Mouse (Mus musculus) lung, postnatal 0 days (tissue): ENCODE measurements at regions not wholly inside any gene's neighbourhood (a gene's known extent, or its start where the extent isn't known, plus 50 kb on each side); places are given as distances from the start of the nearest gene placed in this dataset.

Source experiments
- ATAC-seq: fragments of 200-750 bp; cut with Nextera tagmentation; 2 replicates; pipeline ENCODE4 v1.8.0; 2017; ENCODE audit warnings: moderate library complexity
- DNase-seq: peaks from one replicate; pipeline ENCODE4 v3.0.0-alpha.2; 2016; ENCODE audit warnings: low spot score
- H3K27ac ChIP-seq: fragments of 300-500 bp; sonication (generic); 2 replicates; pipeline ENCODE4 v1.5.1; 2014; ENCODE audit warnings: antibody characterized with exemption, mild to moderate bottlenecking, low read length, mixed read lengths
- H3K27me3 ChIP-seq: fragments of 300-500 bp; sonication (generic); replicated peaks from 2 replicates; pipeline ENCODE4 v1.6.1; 2014; ENCODE audit warnings: low read length, mixed read lengths; ENCODE audit not compliant: insufficient read depth
- H3K36me3 ChIP-seq: fragments of 300-500 bp; sonication (generic); 2 replicates; pipeline ENCODE4 v1.6.1; 2014; ENCODE audit warnings: low read length, mixed read lengths; ENCODE audit not compliant: insufficient read depth
- H3K4me1 ChIP-seq: fragments of 300-500 bp; sonication (generic); 2 replicates; pipeline ENCODE4 v1.6.1; 2014; ENCODE audit warnings: antibody characterized with exemption, low read depth, low read length, mixed read lengths; ENCODE audit not compliant: insufficient read depth
- H3K4me2 ChIP-seq: fragments of 300-500 bp; sonication (generic); replicated peaks from 2 replicates; pipeline ENCODE4 v1.6.1; 2014; ENCODE audit warnings: low read depth, mild to moderate bottlenecking, low read length, moderate library complexity, mixed read lengths
- H3K4me3 ChIP-seq: fragments of 300-500 bp; sonication (generic); 2 replicates; pipeline ENCODE4 v1.5.1; 2014; ENCODE audit warnings: low read depth, low read length
- H3K9ac ChIP-seq: fragments of 300-500 bp; sonication (generic); replicated peaks from 2 replicates; pipeline ENCODE4 v1.6.1; 2014; ENCODE audit warnings: low read depth, mild to moderate bottlenecking
- H3K9me3 ChIP-seq: fragments of 300-500 bp; sonication (generic); 2 replicates; pipeline ENCODE4 v1.6.1; 2016; ENCODE audit warnings: low read length, mixed read lengths
- CTCF ChIP-seq: IDR thresholded peaks from 2 replicates; pipeline ENCODE4 v1.5.1; 2016; ENCODE audit warnings: antibody characterized with exemption, mild to moderate bottlenecking
- EP300 ChIP-seq: IDR thresholded peaks from 2 replicates; pipeline ENCODE4 v1.6.1; 2016; ENCODE audit warnings: antibody characterized with exemption, mild to moderate bottlenecking, control low read depth
- WGBS: fragments of 180-500 bp; shearing (Covaris S2); extraction: QIAGEN DNeasy Blood & Tissue Kit; methylation state at CpG from one replicate; pipeline ENCODE4 v1.1.7; 2014; 5-methylcytosine and 5-hydroxymethylcytosine counted together

DNA sequence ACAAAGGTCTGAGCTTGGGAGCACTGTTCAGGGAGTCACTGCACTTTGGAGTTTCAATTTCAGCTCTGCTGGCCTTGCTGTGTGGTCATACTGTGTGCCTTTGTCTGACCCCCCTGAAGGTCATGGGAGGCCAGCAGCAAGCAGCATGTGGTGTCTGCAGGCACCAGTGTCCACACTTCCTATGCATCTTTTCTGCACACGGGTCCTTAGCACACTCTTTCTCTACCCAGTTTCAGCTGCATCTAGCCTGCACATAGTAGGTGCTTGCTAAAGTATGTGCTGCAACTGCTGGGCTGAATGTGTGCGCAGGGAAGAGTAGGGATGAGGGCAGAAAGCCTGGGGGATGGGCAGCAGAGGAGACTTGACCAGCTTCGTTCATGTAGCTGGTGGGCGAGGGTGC is 56.7 kb upstream of the Tmem189 start:
- Histone ChIP-seq H3K36me3 (no peaks in the 10 kb centered on the region), H3K4me3 (no peak overlapping the region), H3K9ac (no peak overlapping the region), H3K27ac (no peak overlapping the region), H3K9me3 (no peaks in the 10 kb centered on the region), H3K4me1 (no peaks in the 10 kb centered on the region), H3K4me2 (no peak overlapping the region), H3K27me3 (no peaks in the 10 kb centered on the region)
- ATAC-seq (no peak), DNase-seq (no peak)
- WGBS = 98% methylated on average over 4 of the region's 4 CpGs
- TF ChIP-seq CTCF = no peak
- TF ChIP-seq EP300 = no peak

DNA sequence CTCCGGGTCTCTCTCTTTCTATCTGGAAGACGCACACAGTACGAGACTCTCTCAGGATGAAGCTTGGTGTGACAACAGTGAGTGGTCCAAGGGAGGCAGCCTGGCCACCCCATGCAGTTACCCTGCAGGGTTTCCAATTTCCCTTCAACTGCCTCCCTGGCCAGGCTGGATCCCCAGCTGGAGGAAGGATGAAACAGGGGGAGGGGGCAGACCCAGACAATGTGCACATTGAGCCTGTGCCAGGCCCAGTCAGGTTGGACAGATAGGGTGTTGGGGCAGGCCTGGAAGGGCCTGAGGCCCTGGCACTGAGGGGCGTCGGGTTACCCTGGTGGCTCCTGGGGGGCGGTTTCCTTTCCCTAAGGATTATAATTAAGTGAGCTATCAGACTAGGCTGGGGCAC is 55.8 kb upstream of the Tmem189 start:
- no peak for ATAC-seq
- H3K9me3 ChIP-seq = no peaks in the 10 kb centered on the region
- H3K27me3 ChIP-seq = no peaks in the 10 kb centered on the region
- H3K9ac ChIP-seq = no peak overlapping the region
- H3K4me2 ChIP-seq = no peak overlapping the region
- no peaks in the 10 kb centered on the region for H3K36me3 ChIP-seq
- 64% methylated on average over 6 of the region's 6 CpGs for WGBS
- TF ChIP-seq EP300 (no peak), CTCF (no peak)
- no peak for DNase-seq
- H3K4me3 ChIP-seq = no peak overlapping the region
- no peaks in the 10 kb centered on the region for H3K4me1 ChIP-seq
- H3K27ac ChIP-seq = no peak overlapping the region

DNA sequence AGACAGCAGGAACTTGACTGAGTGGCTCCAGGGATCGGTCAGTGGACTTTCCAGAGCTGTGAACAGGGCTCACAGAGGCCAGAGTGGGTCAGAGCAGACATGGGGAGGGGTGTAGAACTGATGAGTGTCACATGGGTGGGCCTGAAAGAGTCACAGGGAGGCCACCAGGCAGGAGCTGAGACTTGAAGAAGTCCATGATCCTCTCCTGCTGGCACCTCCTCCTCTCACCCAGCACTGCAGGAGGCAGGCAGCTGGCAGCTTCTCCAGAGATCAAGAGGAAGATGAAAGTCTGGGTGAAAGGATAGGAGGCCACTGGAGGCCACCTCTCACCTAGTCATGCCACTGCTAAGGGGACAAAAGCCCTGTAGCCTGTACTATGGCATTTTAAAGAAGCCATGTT is 54.5 kb upstream of the Tmem189 start:
- Histone ChIP-seq H3K36me3 (no peaks in the 10 kb centered on the region), H3K9ac (no peak overlapping the region), H3K27me3 (no peaks in the 10 kb centered on the region), H3K4me3 (no peak overlapping the region), H3K4me1 (no peaks in the 10 kb centered on the region), H3K9me3 (no peaks in the 10 kb centered on the region), H3K4me2 (no peak overlapping the region), H3K27ac (no peak overlapping the region)
- peak; percentile 31 for DNase-seq
- TF ChIP-seq EP300 (no peak), CTCF (no peak)
- ATAC-seq = no peak
- WGBS = 18% methylated on average over 1 of the region's 1 CpGs

DNA sequence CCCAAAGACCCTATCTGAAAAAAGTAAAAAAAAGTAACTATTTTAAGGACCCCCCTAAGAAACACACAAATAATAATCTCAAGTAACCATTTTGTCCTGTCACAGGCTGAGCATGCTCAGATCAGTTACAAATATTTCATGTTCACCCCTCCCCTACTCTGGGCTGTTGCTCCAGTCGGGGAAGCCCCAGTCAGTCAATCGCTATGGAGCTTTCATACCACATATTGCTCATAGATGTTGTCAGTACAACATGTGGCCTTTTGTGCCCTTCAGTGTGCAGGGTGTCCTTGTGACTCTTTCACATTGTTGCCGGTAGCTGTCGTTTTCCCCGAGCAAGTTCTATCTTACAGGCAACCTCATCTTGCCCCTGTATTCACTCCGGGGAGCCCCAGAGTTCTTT is 52.9 kb upstream of the Tmem189 start:
- DNase-seq (peak; percentile 66), ATAC-seq (peak; percentile 23; the same call in 1 of the 2 replicates)
- TF ChIP-seq CTCF = no peak
- TF ChIP-seq EP300 = peak; percentile 28; the same call in 1 of the 2 replicates
- no peak overlapping the region for H3K27ac ChIP-seq
- H3K4me1 ChIP-seq = no peaks in the 10 kb centered on the region
- H3K4me3 ChIP-seq = no peak overlapping the region
- WGBS = 65% methylated on average over 6 of the region's 6 CpGs
- H3K9me3 ChIP-seq = no peaks in the 10 kb centered on the region
- no peak overlapping the region for H3K9ac ChIP-seq
- H3K36me3 ChIP-seq = no peaks in the 10 kb centered on the region
- no peaks in the 10 kb centered on the region for H3K27me3 ChIP-seq
- no peak overlapping the region for H3K4me2 ChIP-seq

DNA sequence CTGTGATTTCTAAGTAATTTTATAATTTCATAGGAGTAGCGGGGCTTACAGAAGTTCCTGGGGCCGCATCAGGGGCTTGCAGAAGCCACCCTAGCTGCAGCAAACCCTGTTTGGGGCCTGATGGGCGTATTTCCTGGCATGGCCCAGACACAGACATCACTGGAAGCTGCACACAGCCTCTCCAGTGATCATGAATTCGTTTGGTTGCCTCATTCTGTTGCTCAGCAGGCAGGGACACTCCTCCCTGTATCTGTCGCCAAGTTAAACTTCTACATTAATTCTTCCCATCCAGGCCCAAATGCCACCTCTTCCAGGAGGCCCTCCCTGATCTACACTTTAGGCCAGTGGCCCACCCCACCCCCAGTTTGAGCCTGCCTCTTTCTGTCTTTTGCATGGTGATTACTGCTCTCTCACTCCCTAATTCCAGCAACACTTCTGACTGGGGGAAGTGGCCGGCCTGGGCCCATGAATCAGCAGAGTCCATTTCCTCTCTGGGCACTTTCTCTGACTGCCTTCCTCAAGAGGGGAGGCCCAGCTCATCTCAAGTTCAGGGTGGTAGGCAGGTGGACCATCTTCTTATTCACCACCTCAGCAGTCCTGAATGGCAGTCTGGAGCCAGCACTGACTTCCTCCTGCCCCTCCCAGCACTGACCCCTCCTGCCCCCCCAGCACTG is 51.0 kb upstream of the Tmem189 start:
- ATAC-seq (peak; percentile 20; the same call in 1 of the 2 replicates), DNase-seq (peak; percentile 59)
- H3K27ac ChIP-seq = no peak overlapping the region
- H3K4me2 ChIP-seq = no peak overlapping the region
- no peaks in the 10 kb centered on the region for H3K27me3 ChIP-seq
- H3K9me3 ChIP-seq = no peaks in the 10 kb centered on the region
- H3K4me1 ChIP-seq = no peaks in the 10 kb centered on the region
- no peak overlapping the region for H3K9ac ChIP-seq
- H3K36me3 ChIP-seq = no peaks in the 10 kb centered on the region
- TF ChIP-seq EP300 (no peak), CTCF (no peak)
- H3K4me3 ChIP-seq = no peak overlapping the region
- 55% methylated on average over 6 of the region's 6 CpGs for WGBS
